Mouse (Mus musculus) lung, adult 2 months (tissue): ENCODE data around the gene Gtf2f1. TPM values are rescaled to one million over a fixed set of nuclear protein-coding genes. Genes with fewer than 3 reads are reported as not detected.

Experiments used
- DNase-seq: peaks from one replicate; pipeline ENCODE4 v3.0.0; 2022
- H3K4me1 ChIP-seq: fragments of 200-500 bp; 2 replicates; pipeline ENCODE4 v1.6.1; 2011; ENCODE audit warnings: low read length; ENCODE audit not compliant: control insufficient read depth, insufficient read depth
- H3K4me3 ChIP-seq: fragments of 200-500 bp; replicated peaks from 2 replicates; pipeline ENCODE3; 2011; ENCODE audit warnings: low read depth, mild to moderate bottlenecking, control low read depth, low read length; ENCODE audit errors: extremely low read depth
- CTCF ChIP-seq: fragments of 200-500 bp; IDR thresholded peaks from 2 replicates; pipeline ENCODE4 v1.5.1; 2011; ENCODE audit warnings: mild to moderate bottlenecking, low read length, control low read depth; ENCODE audit not compliant: insufficient read depth
- POLR2A ChIP-seq: fragments of 200-500 bp; IDR thresholded peaks from 2 replicates; pipeline ENCODE4 v1.6.1; 2011; ENCODE audit warnings: low read depth, mild to moderate bottlenecking, control low read depth, low read length, borderline replicate concordance; ENCODE audit errors: extremely low read depth
- WGBS: fragments of 180-500 bp; shearing (Covaris S2); methylation state at CpG from one replicate; pipeline ENCODE4 v1.1.7; 2018; 5-methylcytosine and 5-hydroxymethylcytosine counted together
- polyA plus RNA-seq: library from polyadenylated mRNA; depleted of rRNA; stranded (reverse); fragments of >200 nt; gene quantifications from 2 replicates; pipeline ENCODE4 v1.2.3, GENCODE M21; 2012

The Gtf2f1 gene
- polyA plus RNA-seq, 1 experiment, result 23.4 TPM

DNA sequence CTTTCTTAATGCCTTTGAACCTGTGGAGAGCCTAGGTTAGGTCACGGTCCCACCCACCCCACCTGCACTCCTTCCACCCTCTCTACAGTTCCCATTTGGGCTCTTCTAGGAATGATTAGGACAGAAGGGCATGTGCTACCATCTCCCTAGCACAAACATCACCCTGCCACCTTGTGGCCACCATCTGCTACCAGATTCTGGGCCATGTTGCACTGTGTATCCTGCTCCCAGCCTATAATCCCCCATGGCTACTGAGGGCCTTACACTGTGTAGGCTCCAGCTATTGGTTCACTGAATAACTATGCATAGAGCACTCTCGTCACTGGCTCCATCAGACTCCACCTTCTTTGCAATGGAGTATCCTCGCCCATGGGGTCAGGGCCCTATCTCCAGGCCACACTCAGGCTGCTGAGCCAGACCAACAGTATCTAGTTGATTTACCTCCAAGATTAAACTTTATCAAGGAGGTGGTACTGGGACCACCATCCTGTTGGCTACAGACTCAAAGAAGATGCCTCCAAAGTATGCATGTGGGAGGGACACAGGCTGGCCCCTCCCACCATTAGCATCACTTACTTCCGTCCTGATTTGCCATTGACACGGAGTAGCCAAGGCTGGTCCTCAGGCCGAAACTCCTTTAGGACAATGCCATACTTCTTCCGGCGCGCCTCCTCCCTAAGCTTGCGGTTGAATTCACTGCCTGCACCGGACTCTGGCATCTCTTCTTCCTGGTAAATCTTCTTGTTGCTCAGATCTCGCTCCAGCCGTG, 3.8 kb downstream of the Gtf2f1 start:
- no peak for DNase-seq
- Histone ChIP-seq H3K4me3 (no peak overlapping the region), H3K4me1 (no peaks in the 10 kb centered on the region)
- 93% methylated on average over 13 of the region's 13 CpGs for WGBS
- no peak for TF ChIP-seq POLR2A
- TF ChIP-seq CTCF, result no peak

DNA sequence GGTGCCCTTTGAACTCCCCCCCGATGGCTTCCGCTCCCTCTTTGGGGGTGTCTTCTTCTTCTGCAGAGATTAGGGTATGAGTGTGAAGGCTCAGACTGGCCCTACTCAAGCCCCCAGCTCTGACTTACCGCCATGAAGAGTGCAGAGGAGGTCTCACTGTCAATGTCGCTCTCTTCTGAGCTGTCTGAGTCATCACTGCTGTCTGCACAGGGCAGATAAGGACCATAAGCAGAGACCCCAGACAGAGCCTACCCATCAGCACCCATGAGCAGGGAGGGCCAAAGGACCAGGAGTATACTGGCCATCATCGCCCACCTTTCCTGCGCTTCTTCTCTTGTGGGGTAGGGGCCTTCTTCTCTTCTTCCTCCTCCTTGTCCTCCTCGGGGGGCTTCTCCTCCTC, 7.1 kb downstream of the Gtf2f1 start:
- no peaks in the 10 kb centered on the region for H3K4me1 ChIP-seq
- TF ChIP-seq CTCF (no peak), POLR2A (no peak)
- WGBS, result 89% methylated on average over 7 of the region's 7 CpGs
- H3K4me3 ChIP-seq, result no peak overlapping the region
- DNase-seq, result no peak

DNA sequence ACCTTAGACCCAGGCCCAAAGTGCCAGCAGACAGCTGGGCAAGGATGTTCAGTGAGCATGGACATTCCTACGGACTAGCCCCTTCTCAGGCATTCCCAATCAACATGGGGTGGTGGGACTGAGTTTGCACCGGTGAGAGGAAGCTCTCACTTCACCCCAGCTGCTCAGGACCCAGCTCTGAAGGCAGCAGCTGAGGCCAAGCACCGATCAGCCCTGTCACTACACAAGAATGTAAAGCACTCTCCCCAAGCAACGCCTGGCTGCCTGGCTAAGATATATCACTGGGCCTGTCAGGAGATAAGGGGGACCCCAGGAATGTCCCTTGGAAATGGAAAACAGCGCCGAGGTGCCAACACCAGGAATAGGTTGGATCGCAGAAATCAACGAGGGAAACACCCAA, 9.9 kb downstream of the Gtf2f1 start:
- 47% methylated on average over 8 of the region's 8 CpGs for WGBS
- TF ChIP-seq POLR2A (no peak), CTCF (no peak)

DNA sequence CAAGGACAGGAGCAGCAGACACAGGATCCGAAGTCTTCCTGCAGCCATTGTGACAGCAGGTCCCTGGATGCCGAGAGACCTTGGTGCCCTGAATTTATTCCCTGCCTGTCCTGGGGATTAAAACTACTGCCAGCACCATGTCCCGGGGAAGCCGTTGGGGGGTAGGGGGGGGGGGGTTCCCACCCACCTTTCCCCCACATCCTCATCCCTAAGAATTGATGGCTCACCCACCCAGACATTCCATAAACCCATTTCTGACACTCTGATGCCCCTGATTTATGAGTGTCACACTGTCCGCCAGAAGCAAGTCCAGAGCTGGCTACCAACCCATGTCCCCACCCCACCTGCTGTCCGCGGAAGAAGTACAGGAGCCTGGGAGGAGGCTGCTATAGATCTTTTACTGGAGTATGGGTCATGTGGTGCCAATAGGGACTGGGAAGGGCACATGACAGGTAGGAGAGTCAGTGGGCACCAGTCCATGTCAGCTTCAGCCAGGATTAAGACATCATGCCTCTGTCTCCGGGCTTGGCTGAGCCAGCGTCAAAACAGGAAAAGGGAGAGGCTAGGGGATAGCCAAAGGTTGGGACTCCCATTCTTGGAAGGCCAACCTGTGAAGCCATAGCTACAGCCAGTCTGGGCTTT, 11.0 kb downstream of the Gtf2f1 start, which contains the start of gene Pspn:
Gene Pspn (minus strand): TSS at position 51 of the 642 bp plus-strand sequence.
- 73% methylated on average over 9 of the region's 9 CpGs for WGBS
- DNase-seq, result no peak
- 0 out of 2 replicates have a peak, but pooled peaks cover 2% of the 10 kb centered on the region for H3K4me1 ChIP-seq
- no peak within 1 kb of the TSS for H3K4me3 ChIP-seq
- TF ChIP-seq CTCF, result no peak
- no peak for TF ChIP-seq POLR2A

More for the DNA sequence above, 9.9 kb downstream of the Gtf2f1 start:
- Histone ChIP-seq H3K4me1 (0 out of 2 replicates have a peak, but pooled peaks cover 2% of the 10 kb centered on the region), H3K4me3 (no peak overlapping the region)
- DNase-seq, result no peak

DNA sequence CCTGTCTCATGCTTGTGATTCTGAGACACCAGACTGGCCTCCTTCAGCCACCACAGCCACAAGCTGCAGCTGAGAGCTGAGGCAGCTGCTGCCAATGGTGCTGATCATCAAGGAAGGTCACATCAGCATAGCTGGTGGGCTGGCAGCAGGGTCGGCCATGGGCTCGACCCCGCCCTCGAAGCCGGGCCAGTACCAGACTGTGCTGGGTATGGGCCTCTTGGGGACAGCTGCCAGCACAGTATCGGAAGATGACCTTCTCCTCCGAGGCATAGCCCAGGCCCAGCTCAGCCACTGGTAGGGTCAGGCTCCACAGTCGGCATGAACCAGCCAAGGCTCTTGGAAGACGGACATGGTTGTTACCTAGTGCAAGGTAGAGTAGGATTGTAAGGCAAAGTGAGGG, 11.7 kb downstream of the Gtf2f1 start:
- Histone ChIP-seq H3K4me3 (no peak overlapping the region), H3K4me1 (0 out of 2 replicates have a peak, but pooled peaks cover 2% of the 10 kb centered on the region)
- DNase-seq, result no peak
- TF ChIP-seq CTCF (no peak), POLR2A (no peak)
- WGBS, result 92% methylated on average over 9 of the region's 9 CpGs

DNA sequence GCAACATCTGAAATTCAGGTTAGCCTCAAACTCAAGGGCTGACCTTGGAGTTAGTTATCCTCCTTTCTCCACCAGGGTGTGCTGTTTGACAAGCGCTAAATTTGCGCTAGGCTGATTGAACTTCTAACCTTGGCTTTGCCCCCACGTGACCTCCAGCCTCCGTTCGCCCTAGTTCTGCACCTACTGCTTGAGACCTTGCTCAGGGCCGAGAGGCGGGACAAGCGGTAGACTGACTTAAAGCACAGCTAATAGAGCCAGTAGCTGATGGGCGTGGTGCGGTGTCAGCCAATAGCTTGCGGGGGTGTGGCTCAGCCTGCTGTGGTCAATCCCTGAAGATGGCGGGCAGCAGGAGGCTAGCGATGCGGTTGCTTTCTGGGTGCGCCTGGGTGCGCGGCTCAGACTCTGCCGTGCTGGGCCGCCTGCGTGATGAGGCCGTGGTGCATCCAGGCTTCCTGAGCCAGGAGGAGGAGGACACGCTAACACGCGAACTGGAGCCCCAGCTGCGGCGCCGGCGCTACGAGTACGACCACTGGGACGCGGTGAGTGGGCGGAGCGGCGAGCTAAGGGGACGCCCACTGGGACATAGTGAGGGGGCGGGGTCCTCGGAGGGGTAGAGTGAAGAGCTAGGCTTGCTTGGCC, 13.9 kb downstream of the Gtf2f1 start, which contains the start of gene Alkbh7:
Gene Alkbh7 (plus strand): TSS at position 311 of the 639 bp plus-strand sequence.
- peak; percentile 94 for DNase-seq
- WGBS, result under 1% methylated on average over 38 of the region's 38 CpGs
- TF ChIP-seq POLR2A (peak; percentile 70; the same call in 1 of the 2 replicates), CTCF (peak; percentile 70)
- Histone ChIP-seq H3K4me1 (0 out of 2 replicates have a peak, but pooled peaks cover 2% of the 10 kb centered on the region), H3K4me3 (peak within 1 kb of the TSS; percentile 95)

DNA sequence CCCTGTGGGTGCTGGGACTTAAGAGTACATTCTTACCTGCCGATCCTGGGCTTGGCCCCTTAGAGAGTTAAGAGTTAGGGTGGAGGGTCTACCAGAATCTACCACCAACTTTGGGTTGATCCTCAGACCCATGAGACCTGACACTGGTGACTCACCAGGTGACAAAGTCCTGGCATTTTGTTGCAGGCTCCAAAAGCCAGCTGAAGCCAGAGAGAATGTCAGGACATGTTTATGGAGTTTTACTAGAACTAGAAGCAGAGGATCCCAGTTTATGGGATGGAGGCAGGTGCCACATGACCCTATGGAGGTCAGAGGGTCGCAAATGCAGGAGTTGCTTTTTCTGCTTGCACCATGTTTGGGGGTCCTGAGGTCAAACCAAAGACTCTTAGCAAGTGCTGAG, 14.6 kb downstream of the Gtf2f1 start:
- 66% methylated on average over 2 of the region's 2 CpGs for WGBS
- Histone ChIP-seq H3K4me3 (no peak overlapping the region), H3K4me1 (0 out of 2 replicates have a peak, but pooled peaks cover 2% of the 10 kb centered on the region)
- TF ChIP-seq CTCF (no peak), POLR2A (no peak)
- DNase-seq, result no peak

DNA sequence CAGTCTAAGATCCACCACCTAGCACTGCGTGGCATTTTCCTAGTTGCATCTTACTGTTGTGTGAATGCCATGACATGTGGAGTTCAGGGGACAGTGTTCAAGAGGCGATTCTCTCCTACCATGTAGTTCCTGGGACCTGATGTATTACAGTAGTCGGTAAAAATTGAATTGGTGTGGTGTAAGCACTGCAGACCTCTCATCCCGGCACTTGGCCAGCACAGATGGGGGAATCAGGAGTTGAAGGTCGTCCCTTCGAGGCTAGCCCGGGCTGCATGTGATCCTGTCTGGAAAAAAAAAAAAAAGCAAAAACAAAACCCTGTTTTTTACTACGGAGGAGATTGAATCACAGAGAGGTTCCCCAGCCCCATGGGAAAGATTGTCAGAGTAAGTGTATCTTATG, 16.0 kb downstream of the Gtf2f1 start:
- TF ChIP-seq POLR2A (no peak), CTCF (no peak)
- peaks cover 8% of the 10 kb centered on the region for H3K4me1 ChIP-seq
- WGBS, result 87% methylated on average over 8 of the region's 8 CpGs
- no peak overlapping the region for H3K4me3 ChIP-seq
- no peak for DNase-seq

DNA sequence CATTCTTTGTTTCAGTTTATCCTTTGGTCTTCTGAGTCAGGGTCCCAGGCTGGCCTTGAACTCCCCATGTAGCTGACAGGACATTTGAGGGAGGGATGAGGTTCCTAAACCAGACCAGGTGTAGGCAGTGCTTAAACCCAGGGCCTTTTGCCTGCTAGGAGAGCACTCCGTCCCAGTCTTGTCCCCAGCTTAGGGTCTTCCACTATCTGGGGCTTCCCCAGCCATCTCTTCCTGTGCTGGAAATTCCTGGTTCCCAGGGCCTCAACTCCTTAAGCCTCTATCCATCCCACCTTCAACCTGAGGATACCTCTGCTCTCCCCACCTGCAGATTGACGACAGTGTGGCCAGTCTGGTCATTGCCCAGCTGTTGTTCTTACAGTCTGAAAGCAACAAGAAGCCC, 20.1 kb downstream of the Gtf2f1 start:
- WGBS, result 62% methylated on average over 2 of the region's 2 CpGs
- H3K4me3 ChIP-seq, result peak overlapping the region; percentile 47
- peaks cover 6% of the 10 kb centered on the region for H3K4me1 ChIP-seq
- no peak for DNase-seq
- TF ChIP-seq CTCF (no peak), POLR2A (no peak)
